Mouse (Mus musculus): ENCODE results near the gene Olfr1444. TPM values are rescaled to one million over a fixed set of nuclear protein-coding genes. Genes with fewer than 3 reads are reported as not detected.

Gene Olfr1444
- polyA plus RNA-seq, 1 experiment from 2014 or later = not detected

DNA sequence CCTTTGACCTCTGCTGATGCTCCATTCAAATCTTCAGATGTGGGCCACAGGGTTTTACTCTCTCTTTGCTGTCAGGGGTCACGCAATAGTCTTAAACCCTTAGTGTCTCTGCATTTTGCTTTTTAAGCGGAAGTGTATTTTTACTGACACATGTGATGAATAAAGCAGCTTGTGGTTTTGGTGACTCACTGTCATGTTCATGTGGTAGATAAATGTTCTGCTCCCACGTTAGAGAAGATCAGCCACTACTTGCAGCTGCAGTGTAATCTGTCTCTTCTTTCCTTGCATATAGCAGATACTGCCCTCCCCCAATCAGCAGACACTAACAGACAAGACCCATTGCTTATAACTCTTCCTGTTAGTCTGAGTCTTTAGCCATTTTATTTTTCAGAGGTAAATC is 23.5 kb upstream of the Olfr1444 start:
- Histone ChIP-seq H3K4me3 (ENCODE audit: control insufficient read depth in 1 of 2, insufficient read depth in 1 of 2, low read depth in 1 of 2, low read length in 2 of 2) (no peak overlapping the region), H3K36me3 (ENCODE audit: control insufficient read depth, insufficient read depth, low read length) (no peaks in the 10 kb centered on the region), H3K4me1 (ENCODE audit: control insufficient read depth in 2 of 2, insufficient read depth in 2 of 2, low read length in 2 of 2) (no peaks in the 10 kb centered on the region), H3K9ac (ENCODE audit: low read length) (no peak overlapping the region), H3K27ac (replicated peaks in 1 of 2; ENCODE audit: control insufficient read depth in 1 of 2, insufficient read depth in 1 of 2, low read depth in 2 of 2, low read length in 2 of 2) (no peak overlapping the region), H3K9me3 (ENCODE audit: control insufficient read depth, low read length) (no peaks in the 10 kb centered on the region), H3K4me2 (ENCODE audit: low read length) (no peak overlapping the region), H3K27me3 (ENCODE audit: control insufficient read depth, insufficient read depth, low read length) (no peaks in the 10 kb centered on the region)
- ATAC-seq (ENCODE audit: insufficient number of reproducible peaks, insufficient read depth, low FRiP score, low read depth) = no peak
- 68% methylated on average over 3 of the region's 3 CpGs for WGBS

DNA sequence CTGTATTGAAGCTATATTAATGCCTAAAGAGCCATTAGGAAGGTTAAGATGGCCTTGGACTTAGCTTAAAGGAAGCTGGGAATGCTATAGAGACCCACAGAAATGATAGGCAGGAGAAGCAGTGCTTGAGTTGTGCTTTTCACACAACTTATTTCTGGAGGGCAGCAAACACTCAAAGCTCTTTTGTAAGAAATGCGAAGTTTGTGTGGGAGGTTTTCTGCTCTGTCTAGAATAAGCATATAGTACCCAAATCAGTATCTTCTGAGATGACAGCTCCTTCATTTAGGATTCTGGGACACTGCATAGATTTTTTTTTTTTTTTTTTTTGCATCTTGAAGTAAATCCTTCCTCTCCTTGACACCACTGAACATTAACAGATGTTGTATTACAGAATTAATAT is 18.6 kb upstream of the Olfr1444 start:
- H3K27ac ChIP-seq (replicated peaks in 1 of 2; ENCODE audit: control insufficient read depth in 1 of 2, insufficient read depth in 1 of 2, low read depth in 2 of 2, low read length in 2 of 2) = no peak overlapping the region
- 78% methylated on average over 1 of the region's 1 CpGs for whole genome bisulfite sequencing
- H3K4me3 ChIP-seq (ENCODE audit: control insufficient read depth in 1 of 2, insufficient read depth in 1 of 2, low read depth in 1 of 2, low read length in 2 of 2) = no peak overlapping the region
- H3K4me2 ChIP-seq (ENCODE audit: low read length) = no peak overlapping the region
- H3K9me3 ChIP-seq (ENCODE audit: control insufficient read depth, low read length) = no peaks in the 10 kb centered on the region
- H3K27me3 ChIP-seq (ENCODE audit: control insufficient read depth, insufficient read depth, low read length) = no peaks in the 10 kb centered on the region
- ATAC-seq (ENCODE audit: insufficient number of reproducible peaks, insufficient read depth, low FRiP score, low read depth) = no peak
- H3K36me3 ChIP-seq (ENCODE audit: control insufficient read depth, insufficient read depth, low read length) = no peaks in the 10 kb centered on the region
- no peaks in the 10 kb centered on the region for H3K4me1 ChIP-seq (ENCODE audit: control insufficient read depth in 2 of 2, insufficient read depth in 2 of 2, low read length in 2 of 2)
- no peak overlapping the region for H3K9ac ChIP-seq (ENCODE audit: low read length)

DNA sequence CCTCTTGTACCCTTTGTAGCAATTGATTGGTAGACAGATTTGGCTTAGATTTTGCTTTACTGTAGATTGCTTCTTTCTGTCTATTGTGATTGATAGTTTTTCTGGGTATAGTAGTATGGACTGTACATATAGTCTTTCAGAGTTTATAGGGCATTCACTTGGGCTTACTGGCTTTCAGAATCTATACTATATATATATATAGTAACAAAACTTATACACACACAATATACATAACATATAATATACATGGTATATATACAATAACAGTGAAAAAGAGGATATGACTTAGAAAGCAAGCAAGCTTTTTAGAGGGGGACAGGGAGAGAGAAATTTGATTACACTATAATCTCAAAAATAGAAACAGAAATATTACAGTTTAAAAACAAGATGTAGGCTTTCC is 10.7 kb upstream of the Olfr1444 start, which contains the start of gene Gm5244:
Gm5244 (plus strand) TSS at position 301 of the 400 bp plus-strand sequence.
- H3K9me3 ChIP-seq (ENCODE audit: control insufficient read depth, low read length) = no peaks in the 10 kb centered on the region
- no peak within 1 kb of the TSS for H3K4me3 ChIP-seq (ENCODE audit: control insufficient read depth in 1 of 2, insufficient read depth in 1 of 2, low read depth in 1 of 2, low read length in 2 of 2)
- no peak within 1 kb of the TSS for H3K27ac ChIP-seq (replicated peaks in 1 of 2; ENCODE audit: control insufficient read depth in 1 of 2, insufficient read depth in 1 of 2, low read depth in 2 of 2, low read length in 2 of 2)
- no peaks in the 10 kb centered on the region for H3K27me3 ChIP-seq (ENCODE audit: control insufficient read depth, insufficient read depth, low read length)
- no peak within 1 kb of the TSS for H3K4me2 ChIP-seq (ENCODE audit: low read length)
- no peaks in the 10 kb centered on the region for H3K4me1 ChIP-seq (ENCODE audit: control insufficient read depth in 2 of 2, insufficient read depth in 2 of 2, low read length in 2 of 2)
- H3K36me3 ChIP-seq (ENCODE audit: control insufficient read depth, insufficient read depth, low read length) = no peaks in the 10 kb centered on the region
- no peak within 1 kb of the TSS for H3K9ac ChIP-seq (ENCODE audit: low read length)
- ATAC-seq (ENCODE audit: insufficient number of reproducible peaks, insufficient read depth, low FRiP score, low read depth) = no peak

DNA sequence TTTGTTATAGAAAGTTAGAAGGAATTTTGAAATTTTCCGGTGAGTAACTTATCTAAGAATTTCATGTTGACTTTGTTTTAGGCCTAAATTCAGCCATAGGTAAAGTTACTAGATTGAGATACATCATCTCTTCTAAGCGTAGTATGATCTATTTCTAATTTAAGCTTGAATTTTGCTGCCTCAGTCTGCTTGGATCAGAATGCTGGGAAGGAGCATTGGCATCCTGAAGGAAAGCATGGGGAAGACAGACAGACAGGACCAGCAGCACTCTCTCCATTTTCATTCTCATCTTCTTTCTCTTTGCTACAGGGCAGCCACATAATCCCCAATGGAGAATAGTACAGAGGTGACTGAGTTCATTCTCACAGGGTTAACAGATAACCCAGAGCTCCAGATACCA is 26.5 kb downstream of the Olfr1444 start, which contains the start of gene Olfr1445:
Olfr1445 (plus strand) TSS at position 301 of the 400 bp plus-strand sequence.
- no peaks in the 10 kb centered on the region for H3K27me3 ChIP-seq (ENCODE audit: control insufficient read depth, insufficient read depth, low read length)
- no peak within 1 kb of the TSS for H3K4me2 ChIP-seq (ENCODE audit: low read length)
- H3K4me1 ChIP-seq (ENCODE audit: control insufficient read depth in 2 of 2, insufficient read depth in 2 of 2, low read length in 2 of 2) = no peaks in the 10 kb centered on the region
- WGBS = 78% methylated on average over 2 of the region's 2 CpGs
- H3K27ac ChIP-seq (replicated peaks in 1 of 2; ENCODE audit: control insufficient read depth in 1 of 2, insufficient read depth in 1 of 2, low read depth in 2 of 2, low read length in 2 of 2) = no peak within 1 kb of the TSS
- H3K4me3 ChIP-seq (ENCODE audit: control insufficient read depth in 1 of 2, insufficient read depth in 1 of 2, low read depth in 1 of 2, low read length in 2 of 2) = no peak within 1 kb of the TSS
- H3K9ac ChIP-seq (ENCODE audit: low read length) = no peak within 1 kb of the TSS
- H3K36me3 ChIP-seq (ENCODE audit: control insufficient read depth, insufficient read depth, low read length) = no peaks in the 10 kb centered on the region
- ATAC-seq (ENCODE audit: insufficient number of reproducible peaks, insufficient read depth, low FRiP score, low read depth) = no peak
- 0 out of 2 replicates have a peak, but pooled peaks cover 4% of the 10 kb centered on the region for H3K9me3 ChIP-seq (ENCODE audit: control insufficient read depth, low read length)

DNA sequence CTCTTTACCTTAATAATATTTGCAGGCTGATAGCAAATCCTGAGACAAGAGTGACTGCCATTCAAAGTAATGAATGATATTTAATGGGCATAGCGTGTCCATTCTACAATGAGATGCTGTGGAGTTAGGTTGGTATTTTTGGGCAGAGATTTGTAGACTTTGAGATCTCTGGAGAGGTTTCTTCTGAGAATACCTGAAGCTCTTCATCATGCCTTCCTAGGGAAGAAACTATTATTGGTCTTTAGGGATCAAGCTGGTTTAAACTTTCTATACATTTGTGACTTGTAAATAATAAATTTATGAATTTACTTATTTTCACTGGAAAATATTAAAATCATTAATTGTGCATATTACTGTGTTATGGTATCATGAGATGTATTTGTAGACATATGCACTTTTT is 36.3 kb downstream of the Olfr1444 start, which contains the start of gene Olfr1446:
Olfr1446 (minus strand) TSS at position 101 of the 400 bp plus-strand sequence.
- no peak within 1 kb of the TSS for H3K4me3 ChIP-seq (ENCODE audit: control insufficient read depth in 1 of 2, insufficient read depth in 1 of 2, low read depth in 1 of 2, low read length in 2 of 2)
- no peak within 1 kb of the TSS for H3K27ac ChIP-seq (replicated peaks in 1 of 2; ENCODE audit: control insufficient read depth in 1 of 2, insufficient read depth in 1 of 2, low read depth in 2 of 2, low read length in 2 of 2)
- no peaks in the 10 kb centered on the region for H3K27me3 ChIP-seq (ENCODE audit: control insufficient read depth, insufficient read depth, low read length)
- ATAC-seq (ENCODE audit: insufficient number of reproducible peaks, insufficient read depth, low FRiP score, low read depth) = no peak
- H3K4me1 ChIP-seq (ENCODE audit: control insufficient read depth in 2 of 2, insufficient read depth in 2 of 2, low read length in 2 of 2) = no peaks in the 10 kb centered on the region
- no peak within 1 kb of the TSS for H3K9ac ChIP-seq (ENCODE audit: low read length)
- H3K4me2 ChIP-seq (ENCODE audit: low read length) = no peak within 1 kb of the TSS
- H3K9me3 ChIP-seq (ENCODE audit: control insufficient read depth, low read length) = no peaks in the 10 kb centered on the region
- WGBS = 73% methylated on average over 1 of the region's 1 CpGs
- no peaks in the 10 kb centered on the region for H3K36me3 ChIP-seq (ENCODE audit: control insufficient read depth, insufficient read depth, low read length)

DNA sequence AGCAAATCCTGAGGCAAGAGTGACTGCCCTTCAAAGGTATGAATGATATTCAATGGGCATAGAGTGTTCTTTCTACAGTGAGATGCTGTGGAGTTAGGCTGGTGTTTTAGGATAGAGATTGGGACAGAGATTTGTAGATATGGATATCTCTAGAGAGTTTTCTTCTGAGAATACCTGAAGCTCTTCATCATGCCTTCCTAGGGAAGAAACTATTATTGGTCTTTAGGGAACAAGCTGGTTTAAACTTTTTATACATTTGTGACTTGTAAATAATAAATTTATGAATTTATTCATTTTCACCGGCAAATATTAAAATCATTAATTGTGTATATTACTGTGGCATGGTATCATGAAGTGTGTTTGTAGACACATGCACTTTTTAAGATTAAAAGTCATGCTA is 46.6 kb downstream of the Olfr1444 start, which contains the start of gene Olfr1447:
Olfr1447 (minus strand) TSS at position 101 of the 400 bp plus-strand sequence.
- Histone ChIP-seq H3K4me1 (ENCODE audit: control insufficient read depth in 2 of 2, insufficient read depth in 2 of 2, low read length in 2 of 2) (no peaks in the 10 kb centered on the region), H3K27me3 (ENCODE audit: control insufficient read depth, insufficient read depth, low read length) (no peaks in the 10 kb centered on the region), H3K9ac (ENCODE audit: low read length) (no peak within 1 kb of the TSS), H3K4me3 (ENCODE audit: control insufficient read depth in 1 of 2, insufficient read depth in 1 of 2, low read depth in 1 of 2, low read length in 2 of 2) (no peak within 1 kb of the TSS), H3K36me3 (ENCODE audit: control insufficient read depth, insufficient read depth, low read length) (no peaks in the 10 kb centered on the region), H3K27ac (replicated peaks in 1 of 2; ENCODE audit: control insufficient read depth in 1 of 2, insufficient read depth in 1 of 2, low read depth in 2 of 2, low read length in 2 of 2) (no peak within 1 kb of the TSS), H3K9me3 (ENCODE audit: control insufficient read depth, low read length) (no peaks in the 10 kb centered on the region), H3K4me2 (ENCODE audit: low read length) (no peak within 1 kb of the TSS)
- no peak for ATAC-seq (ENCODE audit: insufficient number of reproducible peaks, insufficient read depth, low FRiP score, low read depth)
- WGBS = 84% methylated on average over 1 of the region's 1 CpGs

Other genes starting within 250 kb of the Olfr1444 start
- not detected in 2 replicates for gene Glyat, start 224.0 kb upstream of the Olfr1444 start, polyA plus RNA-seq (2014; fragmentation: Nextera tagmentation; extraction: Ambion mirVana)
- gene Olfr1442, start 186.8 kb upstream of the Olfr1444 start, polyA plus RNA-seq (2014; fragmentation: Nextera tagmentation; extraction: Ambion mirVana) = not detected in 2 replicates
- gene Olfr1443, start 179.2 kb upstream of the Olfr1444 start, polyA plus RNA-seq (2014; fragmentation: Nextera tagmentation; extraction: Ambion mirVana) = not detected in 2 replicates
- gene Keg1, start 161.5 kb upstream of the Olfr1444 start, polyA plus RNA-seq (2014; fragmentation: Nextera tagmentation; extraction: Ambion mirVana) = not detected in 2 replicates
- 0.41 TPM in 1 of 2 replicates, not detected in the other for gene Cntf, start 91.7 kb upstream of the Olfr1444 start, polyA plus RNA-seq (2014; fragmentation: Nextera tagmentation; extraction: Ambion mirVana)
- 9.8 and 10.3 TPM in 2 replicates for gene Zfp91, start 61.2 kb upstream of the Olfr1444 start, polyA plus RNA-seq (2014; fragmentation: Nextera tagmentation; extraction: Ambion mirVana)
- gene Lpxn, start 61.1 kb upstream of the Olfr1444 start, polyA plus RNA-seq (2014; fragmentation: Nextera tagmentation; extraction: Ambion mirVana) = 0.92 and 2.9 TPM in 2 replicates
- not detected in 2 replicates for gene Gm5244, start 10.6 kb upstream of the Olfr1444 start, polyA plus RNA-seq (2014; fragmentation: Nextera tagmentation; extraction: Ambion mirVana)
- not detected in 2 replicates for gene Olfr1445, start 26.6 kb downstream of the Olfr1444 start, polyA plus RNA-seq (2014; fragmentation: Nextera tagmentation; extraction: Ambion mirVana)
- not detected in 2 replicates for gene Olfr1446, start 36.2 kb downstream of the Olfr1444 start, polyA plus RNA-seq (2014; fragmentation: Nextera tagmentation; extraction: Ambion mirVana)
- gene Olfr1447, start 46.5 kb downstream of the Olfr1444 start, polyA plus RNA-seq (2014; fragmentation: Nextera tagmentation; extraction: Ambion mirVana) = not detected in 2 replicates
- gene Olfr1448, start 67.1 kb downstream of the Olfr1444 start, polyA plus RNA-seq (2014; fragmentation: Nextera tagmentation; extraction: Ambion mirVana) = not detected in 2 replicates
- gene Olfr1449, start 73.6 kb downstream of the Olfr1444 start, polyA plus RNA-seq (2014; fragmentation: Nextera tagmentation; extraction: Ambion mirVana) = not detected in 2 replicates
- gene Olfr1450, start 93.0 kb downstream of the Olfr1444 start, polyA plus RNA-seq (2014; fragmentation: Nextera tagmentation; extraction: Ambion mirVana) = not detected in 2 replicates
- gene Olfr1451, start 137.7 kb downstream of the Olfr1444 start, polyA plus RNA-seq (2014; fragmentation: Nextera tagmentation; extraction: Ambion mirVana) = not detected in 2 replicates
- gene Olfr1453, start 171.0 kb downstream of the Olfr1444 start, polyA plus RNA-seq (2014; fragmentation: Nextera tagmentation; extraction: Ambion mirVana) = not detected in 2 replicates
- gene Olfr1454, start 203.3 kb downstream of the Olfr1444 start, polyA plus RNA-seq (2014; fragmentation: Nextera tagmentation; extraction: Ambion mirVana) = not detected in 2 replicates
- gene Olfr1457, start 240.6 kb downstream of the Olfr1444 start, polyA plus RNA-seq (2014; fragmentation: Nextera tagmentation; extraction: Ambion mirVana) = not detected in 2 replicates
- gene Olfr1458, start 249.5 kb downstream of the Olfr1444 start, polyA plus RNA-seq (2014; fragmentation: Nextera tagmentation; extraction: Ambion mirVana) = not detected in 2 replicates